Mouse (Mus musculus) urinary bladder, adult 18-20 months (tissue): ENCODE results near the gene Srsf6.
"Not testable (repeated sequence)": the region's sequence is repeated elsewhere in the genome, so short reads cannot be mapped to it uniquely, and the experiment has no call there.

ENCODE experiments used
- DNase-seq, 2 experiments: peaks; one replicate each; pipeline ENCODE4 v3.0.0; 2022; ENCODE audit warnings: low spot score in 2 of 2, mixed read lengths in 2 of 2

Gene Srsf6

DNA sequence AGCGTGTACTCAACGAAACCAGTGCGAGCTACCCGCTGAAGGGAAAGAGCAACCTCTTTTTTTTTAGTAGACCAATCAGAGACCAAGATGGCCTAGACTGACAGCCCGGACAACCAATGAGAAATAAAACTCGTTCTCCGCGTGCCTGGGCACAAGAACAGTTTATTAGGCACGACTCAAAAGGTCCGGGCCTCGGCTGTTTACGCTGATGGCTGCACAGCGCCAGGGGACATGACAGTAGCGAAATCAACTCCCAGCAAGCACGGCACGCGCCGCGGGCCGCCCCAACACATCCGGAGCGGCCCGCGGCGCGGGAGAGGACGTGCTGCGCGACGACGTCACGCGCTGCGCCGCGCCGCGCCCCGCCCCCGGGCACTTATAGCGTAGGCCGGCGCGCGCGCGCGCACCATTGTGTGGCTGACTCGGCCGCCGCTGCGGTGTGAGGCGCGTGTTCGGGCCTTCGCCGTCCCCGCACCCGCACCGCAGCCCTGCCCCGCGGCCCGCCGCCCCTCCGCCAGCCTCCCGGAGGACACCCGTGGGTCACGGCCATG is at the start of gene Srsf6:
Gene Srsf6, plus strand, starts transcription at position 406 of the 551 bp plus-strand sequence.
- DNase-seq: peak; percentile 79 to 81

DNA sequence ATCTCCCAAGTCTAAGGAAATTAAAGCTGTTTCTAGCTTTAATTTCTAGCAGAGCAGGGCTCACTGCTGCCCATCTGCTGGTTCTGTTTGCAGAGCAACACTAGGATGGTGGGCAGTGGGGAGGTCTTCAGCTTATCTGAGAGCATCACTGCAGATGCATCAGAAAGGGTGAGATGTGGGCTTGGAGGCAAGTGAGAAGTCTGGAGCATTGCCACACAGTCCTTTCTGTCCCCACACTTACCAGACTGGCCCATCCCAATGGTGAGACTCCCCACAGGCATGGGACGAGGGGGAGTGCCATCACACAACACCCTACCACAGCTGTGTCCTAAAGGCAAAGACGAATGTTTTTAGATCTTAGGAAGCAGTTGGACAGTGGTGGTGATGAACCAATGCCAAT is 47.2 kb upstream of the Srsf6 start:
- no peak for DNase-seq

DNA sequence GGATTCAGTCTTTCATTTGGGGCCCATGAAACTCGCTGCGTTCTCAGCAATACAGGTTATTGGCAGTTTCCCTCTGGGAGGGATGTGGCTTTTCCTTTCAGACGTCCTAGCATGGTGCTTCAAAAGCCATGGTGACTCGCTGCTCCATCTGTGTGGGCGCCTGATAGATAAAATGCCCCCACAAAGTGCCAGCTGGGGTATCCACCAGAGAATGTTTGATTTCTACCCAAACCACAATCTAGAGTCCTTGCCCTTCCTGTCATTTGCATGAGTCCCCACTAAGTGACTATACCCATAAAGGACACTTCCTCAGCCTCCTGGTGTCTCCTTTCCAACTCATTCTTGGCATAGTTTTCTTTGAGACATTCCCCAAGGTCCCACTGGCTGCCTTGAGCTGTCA is 44.2 kb upstream of the Srsf6 start:
- DNase-seq: no peak

DNA sequence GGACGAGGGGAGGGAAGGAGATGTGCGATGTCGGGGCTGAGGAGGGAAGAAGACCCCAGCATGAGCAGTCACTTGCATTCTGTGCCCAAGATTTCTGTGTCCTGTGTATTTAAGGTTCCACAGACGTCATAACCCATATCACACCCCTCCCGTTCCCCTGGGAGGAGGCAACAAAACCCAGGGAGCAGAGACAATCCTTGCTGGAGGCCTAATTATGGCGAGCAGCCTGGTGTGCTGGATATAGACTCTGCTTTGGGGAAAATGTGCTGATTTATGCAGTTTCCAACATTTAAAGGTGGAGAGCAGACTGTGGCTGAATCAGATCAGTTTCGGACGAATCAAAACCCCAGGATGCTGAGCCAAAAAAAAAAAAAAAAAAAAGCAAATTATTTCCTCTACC is 42.7 kb upstream of the Srsf6 start:
- DNase-seq: no peak

DNA sequence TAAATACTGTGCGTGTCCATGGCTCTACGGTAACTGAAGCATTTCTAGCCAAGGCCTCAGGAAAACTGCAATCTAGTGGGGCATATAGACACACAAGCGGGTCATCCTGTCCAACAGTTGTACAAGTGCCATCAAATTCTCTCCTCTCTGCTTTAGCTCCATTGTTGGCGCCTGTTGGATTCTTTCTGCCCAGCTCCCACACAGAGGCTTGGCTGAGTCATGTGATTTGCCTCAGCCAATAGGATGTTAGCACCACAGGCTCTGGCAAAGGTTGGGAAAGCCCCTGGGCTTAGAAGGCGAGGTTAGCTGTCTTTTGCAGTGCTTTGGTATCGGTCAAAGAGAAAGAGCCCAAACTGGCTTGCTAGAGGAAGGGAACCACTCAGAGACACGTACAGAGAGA is 42.1 kb upstream of the Srsf6 start:
- DNase-seq: no peak

DNA sequence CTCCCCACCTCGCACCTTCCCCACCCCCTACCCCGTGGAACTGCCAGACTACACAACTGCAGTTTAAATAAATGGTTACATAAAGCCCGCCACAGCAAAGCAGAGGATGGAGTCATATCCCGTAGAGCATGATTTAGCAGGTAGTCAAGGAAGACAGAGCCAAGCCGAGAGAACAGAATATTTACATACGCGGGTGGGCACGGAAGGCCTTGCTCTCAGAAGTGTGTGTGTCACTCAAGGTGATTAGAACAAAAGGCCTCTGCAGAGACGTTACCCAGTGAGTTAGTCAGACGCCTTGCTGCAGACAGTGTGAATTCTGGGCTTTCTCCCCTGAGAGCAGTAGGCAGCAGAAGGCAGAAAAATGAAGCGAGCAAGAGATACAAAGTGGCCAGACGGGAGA is 41.6 kb upstream of the Srsf6 start:
- no peak for DNase-seq

DNA sequence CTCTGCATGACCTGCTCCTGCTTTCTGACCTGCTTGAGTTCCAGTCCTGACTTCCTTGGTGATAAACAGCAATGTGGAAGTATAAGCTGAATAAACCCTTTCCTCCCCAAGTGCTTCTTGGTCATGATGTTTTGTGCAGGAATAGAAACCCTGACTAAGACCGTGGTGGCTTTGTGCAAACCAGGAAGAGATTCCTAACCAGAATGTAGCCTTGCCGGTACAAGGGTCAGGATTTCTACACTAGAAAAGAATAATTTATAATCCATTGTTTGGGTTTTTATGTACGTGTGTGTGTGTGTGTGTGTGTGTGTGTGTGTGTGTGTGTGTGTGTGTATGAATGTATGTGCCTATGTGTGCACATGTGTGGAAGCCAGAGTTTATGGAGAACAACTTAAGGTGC is 38.3 kb upstream of the Srsf6 start:
- not testable (repeated sequence) for DNase-seq

DNA sequence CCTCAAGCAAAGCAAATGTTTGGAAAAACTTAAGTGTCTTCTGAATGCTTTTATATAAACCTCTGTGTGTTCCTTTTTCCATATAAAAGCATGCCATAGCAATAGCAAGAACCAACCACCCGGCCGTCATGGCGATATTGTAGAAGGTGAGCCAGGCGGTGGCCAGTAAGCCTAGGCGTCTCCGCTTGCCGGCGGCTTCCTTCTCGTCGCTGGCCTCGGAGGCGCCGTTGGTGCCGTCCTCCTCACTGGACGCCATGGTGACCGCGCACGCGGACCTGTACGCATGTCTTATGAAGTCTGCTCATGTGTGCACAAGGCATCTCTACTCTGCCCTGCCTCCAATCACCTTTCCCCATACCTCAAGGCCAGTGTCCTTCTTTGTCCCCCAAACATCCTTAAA is 32.1 kb upstream of the Srsf6 start:
- DNase-seq: not testable (repeated sequence)

DNA sequence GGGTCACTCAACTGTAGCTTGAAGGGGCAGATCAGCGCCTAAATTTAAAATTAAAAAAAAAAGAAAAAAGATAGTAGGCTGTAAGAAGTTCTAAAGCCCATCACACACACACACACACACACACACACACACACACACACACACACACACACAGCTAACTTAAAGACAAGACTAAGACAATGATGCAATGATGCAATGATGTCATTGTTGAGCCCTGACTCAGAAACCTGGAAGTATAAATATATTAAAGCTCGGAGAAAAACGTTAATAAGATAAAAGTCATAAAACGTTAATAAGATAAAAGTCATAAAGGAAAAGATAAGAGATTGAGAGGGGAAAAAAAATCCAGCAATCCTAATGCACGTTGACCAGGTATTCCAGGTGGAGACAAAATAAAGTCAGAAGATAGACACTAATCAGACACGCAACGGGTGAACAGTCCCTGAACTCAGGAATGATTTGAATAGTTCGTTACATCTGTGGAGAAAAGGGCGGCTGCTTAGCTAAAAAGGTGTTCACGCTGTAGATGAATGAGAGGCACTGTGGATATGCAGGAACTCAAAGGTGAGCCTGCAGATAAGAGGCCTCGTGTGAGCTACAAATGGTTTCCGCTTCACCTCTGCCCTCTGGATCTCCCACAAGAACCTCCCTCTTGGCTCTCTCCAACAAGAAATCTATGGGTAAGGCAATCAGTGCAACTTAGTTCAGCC is 31.3 kb upstream of the Srsf6 start:
- DNase-seq: no peak

DNA sequence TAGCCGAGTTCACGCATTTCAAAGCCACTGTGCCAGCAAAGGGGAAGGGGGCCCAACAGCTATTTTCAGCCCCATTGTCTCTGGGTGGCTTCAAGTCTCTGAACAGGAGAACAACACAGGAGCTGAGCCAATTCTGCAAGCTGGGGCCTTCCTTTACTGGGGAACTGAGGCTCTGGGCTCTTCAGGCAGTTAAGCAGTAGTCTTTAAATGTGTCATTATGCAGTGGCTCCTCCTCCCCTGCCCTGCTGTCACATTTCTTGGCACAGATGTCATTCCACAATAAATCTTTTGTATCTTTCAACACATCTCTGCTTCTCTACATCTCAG is 30.8 kb upstream of the Srsf6 start:
- no peak for DNase-seq

DNA sequence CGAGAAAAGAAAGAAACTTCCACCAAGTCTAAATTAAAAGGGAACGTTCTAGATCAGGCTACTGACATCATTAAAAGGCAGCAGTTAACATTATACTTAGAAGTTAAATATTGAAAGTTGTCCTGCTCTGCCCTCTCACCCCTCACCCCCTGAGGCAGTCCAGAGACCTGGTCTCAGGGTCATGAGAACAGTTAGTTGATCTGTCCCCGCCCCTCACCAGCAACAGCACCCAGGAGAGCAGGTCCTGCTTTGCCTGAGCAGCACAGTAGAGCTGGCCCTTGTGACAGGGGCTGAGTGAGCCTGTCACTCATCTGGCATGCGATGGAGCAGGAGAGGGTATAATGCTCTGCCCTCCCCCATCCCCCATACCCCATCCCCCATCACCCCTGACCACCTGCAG is 25.4 kb upstream of the Srsf6 start:
- no peak for DNase-seq

DNA sequence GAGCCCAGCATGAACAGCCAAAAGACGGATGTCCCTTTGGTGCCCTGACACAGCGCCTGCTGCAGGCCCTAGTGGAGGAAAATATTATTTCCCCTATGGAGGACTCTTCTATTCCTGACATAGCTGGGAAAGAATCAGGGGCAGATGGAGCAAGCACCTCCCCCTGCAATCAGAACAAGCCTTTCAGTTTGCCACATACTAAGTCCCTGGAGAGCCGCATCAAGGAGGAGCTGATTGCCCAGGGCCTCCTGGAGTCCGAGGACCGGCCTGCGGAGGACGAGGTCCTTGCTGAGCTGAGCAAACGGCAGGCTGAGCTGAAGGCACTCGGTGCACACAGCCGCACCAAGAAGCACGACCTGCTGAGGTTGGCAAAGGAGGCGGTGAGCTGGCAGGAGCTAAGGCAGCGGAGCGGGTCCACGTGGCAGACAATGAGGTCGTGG is 23.3 kb upstream of the Srsf6 start:
- no peak for DNase-seq

DNA sequence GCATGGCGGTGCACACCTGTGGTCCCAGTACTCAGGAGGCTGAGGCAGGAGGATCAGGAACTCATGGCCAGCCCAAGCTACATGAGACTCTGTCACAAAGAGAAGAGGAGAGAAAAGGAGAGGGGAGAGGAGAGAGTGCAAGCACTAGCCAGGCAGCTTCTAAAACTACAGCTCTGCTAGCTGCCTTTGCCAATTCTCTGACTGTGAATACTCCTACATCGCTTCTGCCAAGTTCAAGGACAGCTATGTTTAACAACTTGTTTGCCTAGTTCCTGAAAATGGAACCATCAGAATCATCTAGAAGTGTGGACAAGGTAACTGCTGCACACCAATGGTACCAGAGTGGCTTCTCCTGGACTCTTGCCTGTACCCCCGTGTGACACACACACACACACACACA is 17.3 kb upstream of the Srsf6 start:
- DNase-seq: no peak

DNA sequence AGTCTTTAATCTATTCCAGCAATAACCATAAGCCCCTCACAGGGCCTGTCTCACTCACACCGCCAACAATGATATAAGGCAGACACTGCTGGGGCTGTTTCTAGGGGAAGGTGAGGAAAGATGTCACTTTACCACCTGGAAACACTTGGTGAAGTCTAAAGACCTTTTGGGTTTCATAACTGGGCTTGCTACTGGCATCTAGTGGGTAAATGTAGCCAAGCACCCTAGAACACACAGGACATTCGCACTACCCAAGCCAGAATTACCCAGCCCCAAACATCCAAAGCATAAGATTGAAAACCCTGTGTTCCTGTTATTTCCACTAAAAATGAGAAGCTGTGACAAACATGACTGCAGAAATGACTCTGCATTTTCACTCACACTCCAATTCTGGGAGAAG is 16.8 kb upstream of the Srsf6 start:
- no peak for DNase-seq

DNA sequence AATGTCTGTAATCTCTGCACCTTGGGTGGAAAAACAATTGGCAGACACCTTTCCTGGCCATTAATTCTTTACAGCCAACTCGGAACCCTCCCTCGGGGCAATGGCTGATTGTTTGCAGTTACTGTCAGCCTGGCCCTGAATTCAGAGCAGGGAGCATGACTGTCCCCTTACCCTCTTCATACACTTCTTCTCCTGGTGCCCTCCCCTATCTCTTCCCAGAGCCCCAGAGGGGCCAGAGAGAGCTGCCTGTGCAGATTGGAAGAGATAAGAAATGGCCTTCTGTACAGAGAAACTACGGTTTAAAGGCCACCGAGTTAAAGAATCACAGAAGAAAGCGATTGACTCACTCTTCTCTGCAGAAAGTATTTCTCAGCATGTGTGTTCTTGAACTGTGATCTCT is 11.4 kb upstream of the Srsf6 start:
- DNase-seq: no peak

DNA sequence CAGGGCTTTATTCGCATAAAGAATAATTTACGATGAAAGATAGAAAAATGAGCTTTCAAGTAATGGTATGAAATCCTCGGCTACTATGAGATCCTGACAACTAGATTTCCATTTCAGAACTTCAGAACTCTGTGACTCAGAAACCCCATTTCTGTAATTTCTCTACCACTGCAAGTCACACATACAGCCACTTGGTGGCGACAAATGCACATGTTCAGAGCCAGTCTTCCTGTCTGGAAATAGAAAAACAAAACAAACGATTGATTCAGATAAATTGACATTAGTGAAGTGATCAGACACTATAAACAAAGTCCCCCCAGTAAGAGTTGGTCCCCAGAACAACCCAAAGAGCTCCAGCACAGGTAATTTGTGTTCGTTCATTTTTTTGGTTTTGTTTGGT is 9.1 kb upstream of the Srsf6 start:
- no peak for DNase-seq

DNA sequence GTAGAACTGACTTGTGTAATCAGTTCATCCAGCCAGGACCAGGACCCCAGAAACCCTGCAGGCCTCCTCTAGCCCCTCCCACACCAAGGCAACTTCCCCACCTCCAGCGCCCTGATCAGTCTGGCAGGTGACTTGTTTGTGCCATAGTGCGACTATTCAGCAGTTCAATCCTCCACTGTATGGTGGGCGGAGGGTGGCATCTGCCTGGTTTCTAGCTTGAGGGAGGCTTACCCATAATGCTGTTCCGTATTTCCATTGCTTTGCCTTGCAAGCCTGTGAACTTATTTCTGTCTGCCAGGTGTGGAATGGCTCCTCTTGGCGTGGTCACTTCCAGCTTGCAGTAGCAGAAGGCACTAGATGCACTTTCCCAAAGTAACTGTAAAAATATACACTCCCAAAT is 8.5 kb upstream of the Srsf6 start:
- DNase-seq: no peak

DNA sequence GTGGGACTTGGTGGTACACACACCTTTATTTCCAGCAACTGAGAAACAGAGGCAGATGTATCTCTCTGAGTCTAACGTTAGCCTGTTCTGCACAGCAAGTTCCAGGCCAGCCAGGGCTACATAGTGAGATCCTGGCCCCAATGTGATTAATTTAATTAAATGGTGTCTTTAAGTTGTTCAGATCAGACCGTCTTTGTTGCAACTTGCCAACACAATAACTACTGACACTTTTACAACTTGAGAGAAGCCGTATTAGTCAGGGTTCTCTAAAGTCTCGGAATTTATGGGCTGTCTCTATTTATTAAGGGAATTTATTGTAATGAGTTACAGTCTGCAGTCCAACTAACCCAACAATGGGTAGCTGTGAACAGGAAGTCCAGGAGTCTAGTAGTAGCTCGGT is 7.2 kb upstream of the Srsf6 start:
- DNase-seq: no peak

DNA sequence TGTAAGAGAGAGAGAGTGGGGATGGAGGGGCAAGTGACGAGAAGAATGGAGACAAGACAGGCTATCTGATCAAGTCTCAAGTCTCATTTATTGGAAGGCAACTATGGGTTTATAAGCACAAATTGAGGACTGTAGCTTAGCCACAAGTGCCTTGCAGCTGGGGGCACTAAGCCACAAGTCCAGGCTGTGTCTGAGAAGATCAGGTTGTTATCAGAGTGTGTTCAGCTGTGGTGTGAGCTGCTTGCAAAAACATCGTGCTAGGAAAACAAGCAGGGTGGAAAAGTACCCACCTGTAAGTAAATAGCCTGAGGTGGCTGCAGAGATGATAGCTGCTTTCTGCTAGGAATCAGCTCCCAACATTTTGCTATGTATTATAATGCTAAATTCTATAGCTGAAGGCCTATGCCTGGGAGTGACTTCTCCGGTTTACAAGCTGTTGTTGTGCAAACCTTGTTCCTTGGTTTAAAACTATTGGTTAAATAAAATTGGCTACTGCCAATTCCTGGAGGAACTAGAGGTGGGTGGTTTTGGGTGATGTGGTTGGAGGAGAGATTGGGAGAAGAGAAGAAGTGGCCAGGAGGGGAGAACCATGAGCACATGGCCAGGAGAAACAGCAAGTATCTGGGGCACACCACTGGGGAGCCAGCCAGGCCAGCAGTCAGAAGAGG is 3.3 kb upstream of the Srsf6 start:
- DNase-seq: no peak

DNA sequence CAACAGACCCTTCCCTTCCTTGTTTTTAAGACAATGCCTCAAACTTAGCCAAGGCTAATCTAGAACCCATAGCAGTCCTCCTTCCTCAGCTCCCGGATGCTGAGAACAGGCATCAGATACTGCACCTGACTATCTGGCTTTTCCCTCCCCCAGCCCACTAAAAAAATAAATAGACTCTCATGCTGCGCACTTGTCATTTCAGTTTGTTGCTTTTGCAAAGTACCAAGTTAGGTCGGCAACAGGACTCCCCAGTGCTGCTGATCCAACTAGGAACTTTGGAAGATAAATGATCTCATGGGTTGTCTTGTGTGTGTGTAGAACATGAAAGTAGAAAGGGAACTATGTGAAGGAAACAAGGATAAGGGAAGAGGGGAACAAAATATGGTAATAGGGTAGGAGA is 1.6 kb upstream of the Srsf6 start:
- DNase-seq: no peak

DNA sequence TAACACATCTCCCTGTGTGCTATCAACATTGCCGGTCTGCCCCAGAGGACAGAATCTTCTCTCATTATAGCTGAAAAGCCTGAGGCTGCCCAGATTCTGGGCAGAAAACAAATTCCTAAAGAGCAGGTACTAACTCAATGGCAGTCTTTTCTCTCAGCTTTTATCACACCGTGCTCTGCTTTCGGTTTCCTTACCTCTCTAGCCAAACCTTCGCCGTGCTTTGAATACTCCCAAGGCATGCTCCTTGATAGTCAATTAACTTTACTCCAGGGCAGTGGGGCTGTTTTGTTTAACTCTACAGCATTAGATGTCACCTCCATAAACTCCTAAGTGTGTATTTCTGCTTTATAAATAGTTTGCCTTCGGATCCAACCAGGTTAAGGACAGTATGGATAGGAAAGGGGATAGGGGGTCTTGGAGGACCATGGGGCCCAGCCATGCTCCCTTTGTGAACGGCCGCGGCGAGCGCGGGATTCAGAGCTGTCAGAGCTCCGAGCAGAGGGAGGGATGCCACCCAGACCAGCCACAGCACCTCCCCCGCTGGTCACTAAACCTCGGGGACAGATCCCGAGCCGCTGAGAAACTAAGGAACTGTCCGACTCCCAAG is 709 bp upstream of the Srsf6 start:
- no peak for DNase-seq

DNA sequence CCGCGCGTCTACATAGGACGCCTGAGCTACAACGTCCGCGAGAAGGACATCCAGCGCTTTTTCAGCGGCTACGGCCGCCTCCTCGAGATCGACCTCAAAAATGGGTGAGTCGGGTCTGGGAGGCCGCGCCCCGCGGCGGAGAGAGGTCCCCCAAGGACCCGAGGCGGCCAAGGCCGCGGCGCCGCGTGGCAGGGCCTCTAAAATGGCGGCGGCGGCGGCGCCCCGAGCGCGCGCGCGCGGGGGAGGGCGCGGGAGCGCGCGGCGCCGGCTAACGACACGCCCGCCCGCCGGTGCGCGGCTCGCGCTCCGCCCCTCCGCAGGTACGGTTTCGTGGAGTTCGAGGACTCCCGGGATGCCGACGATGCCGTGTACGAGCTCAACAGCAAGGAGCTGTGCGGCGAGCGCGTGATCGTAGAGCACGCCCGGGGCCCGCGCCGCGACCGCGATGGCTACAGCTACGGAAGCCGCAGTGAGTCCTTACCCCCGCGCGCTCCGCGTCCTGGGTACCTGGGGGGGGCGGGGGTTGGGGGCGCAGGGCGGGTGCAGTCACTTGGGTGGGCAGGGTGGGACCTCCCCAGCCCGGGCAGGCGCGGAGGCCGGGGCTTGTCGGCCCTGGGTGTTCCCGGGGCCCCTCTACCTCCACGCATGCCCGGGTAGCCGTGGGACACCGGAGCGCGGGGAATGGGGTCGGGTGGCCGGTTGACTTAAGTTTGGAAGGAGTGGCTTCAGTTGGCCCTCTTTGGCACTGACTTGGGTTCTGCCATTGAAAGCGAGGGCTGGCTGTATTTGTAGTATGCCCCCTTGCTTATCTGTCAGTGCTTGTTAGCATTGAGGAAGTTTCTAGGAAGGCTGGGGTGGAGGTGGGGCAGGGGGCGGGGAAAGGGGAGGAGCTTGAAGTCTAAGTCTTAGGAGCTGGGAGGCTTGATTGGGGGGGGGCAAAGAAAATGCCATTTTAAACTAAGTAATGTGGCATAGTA is 634 bp downstream of the Srsf6 start:
- peak; percentile 28 to 69 for DNase-seq
